Mouse (Mus musculus) limb, embryonic 13.5 days (tissue): Measurements from ENCODE around the gene Serpina3g. TPM values are rescaled to one million over a fixed set of nuclear protein-coding genes. Genes with fewer than 3 reads are reported as not detected.
A peak's percentile ranks its signal among the peaks of the same experiment; 100 is the strongest.

Experiments
- ATAC-seq: fragments of 200-750 bp; cut with Nextera tagmentation; 2 replicates; pipeline ENCODE4 v1.8.0; 2017; ENCODE audit warnings: low read depth, moderate number of reproducible peaks, moderate TSS enrichment; ENCODE audit not compliant: low FRiP score
- H3K27ac ChIP-seq: fragments of 300-500 bp; sonication (generic); 2 replicates; pipeline ENCODE4 v1.5.1; 2015; ENCODE audit warnings: inconsistent platforms, mild to moderate bottlenecking, moderate library complexity
- H3K27me3 ChIP-seq: fragments of 300-500 bp; sonication (generic); 2 replicates; pipeline ENCODE4 v1.6.1; 2015; ENCODE audit warnings: mild to moderate bottlenecking, inconsistent platforms
- H3K36me3 ChIP-seq: fragments of 300-500 bp; sonication (generic); 2 replicates; pipeline ENCODE4 v1.6.1; 2015; ENCODE audit warnings: inconsistent platforms, mild to moderate bottlenecking, moderate library complexity
- H3K4me1 ChIP-seq: fragments of 300-500 bp; sonication (generic); 2 replicates; pipeline ENCODE4 v1.6.1; 2015; ENCODE audit warnings: inconsistent platforms
- H3K4me2 ChIP-seq: fragments of 300-500 bp; sonication (generic); replicated peaks from 2 replicates; pipeline ENCODE4 v1.6.1; 2015; ENCODE audit warnings: inconsistent platforms, mild to moderate bottlenecking, moderate library complexity
- H3K4me3 ChIP-seq: fragments of 300-500 bp; sonication (generic); 2 replicates; pipeline ENCODE4 v1.5.1; 2015; ENCODE audit warnings: moderate library complexity, mild to moderate bottlenecking, inconsistent platforms
- H3K9ac ChIP-seq: fragments of 300-500 bp; sonication (generic); 2 replicates; pipeline ENCODE4 v1.6.1; 2015; ENCODE audit warnings: mild to moderate bottlenecking, inconsistent platforms
- H3K9me3 ChIP-seq: fragments of 300-500 bp; sonication (generic); 2 replicates; pipeline ENCODE4 v1.6.1; 2016; ENCODE audit warnings: inconsistent platforms
- WGBS: fragments of 180-500 bp; shearing (Covaris S2); methylation state at CpG from one replicate; pipeline ENCODE4 v1.1.7; 2015; 5-methylcytosine and 5-hydroxymethylcytosine counted together
- polyA plus RNA-seq: library from polyadenylated mRNA; unstranded; fragments of >200 nt; fragmentation: Nextera tagmentation; extraction: Ambion mirVana; gene quantifications from 2 replicates; pipeline ENCODE4 v1.2.1, GENCODE M21; 2015

Gene Serpina3g
- polyA plus RNA-seq, 1 experiment from 2014 or later, result 1.2 TPM

DNA sequence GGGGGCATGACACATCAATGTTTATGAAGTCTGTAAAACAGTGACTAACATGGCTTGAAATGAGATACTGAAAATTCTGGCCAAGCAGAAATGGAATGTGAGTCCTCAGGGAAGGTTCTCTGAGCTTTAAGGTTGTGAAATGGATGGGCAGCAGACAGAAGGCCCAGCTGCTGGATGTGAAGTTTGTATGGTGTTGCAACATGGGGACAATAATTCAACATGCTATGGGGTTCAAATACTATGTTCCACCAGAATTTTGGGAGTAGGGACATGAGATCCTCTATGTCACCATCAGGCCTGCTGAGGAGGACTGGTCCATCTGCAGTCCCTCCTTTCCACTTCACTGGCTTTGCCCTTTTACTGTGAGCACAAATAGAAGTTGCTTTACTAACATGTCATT, 7.3 kb downstream of the Serpina3g start:
- H3K27ac ChIP-seq, result no peak overlapping the region
- no peak overlapping the region for H3K4me2 ChIP-seq
- no peak for ATAC-seq
- H3K4me3 ChIP-seq, result no peak overlapping the region
- no peak overlapping the region for H3K9ac ChIP-seq
- no peaks in the 10 kb centered on the region for H3K36me3 ChIP-seq
- no peaks in the 10 kb centered on the region for H3K4me1 ChIP-seq
- no peaks in the 10 kb centered on the region for H3K27me3 ChIP-seq
- no peaks in the 10 kb centered on the region for H3K9me3 ChIP-seq

DNA sequence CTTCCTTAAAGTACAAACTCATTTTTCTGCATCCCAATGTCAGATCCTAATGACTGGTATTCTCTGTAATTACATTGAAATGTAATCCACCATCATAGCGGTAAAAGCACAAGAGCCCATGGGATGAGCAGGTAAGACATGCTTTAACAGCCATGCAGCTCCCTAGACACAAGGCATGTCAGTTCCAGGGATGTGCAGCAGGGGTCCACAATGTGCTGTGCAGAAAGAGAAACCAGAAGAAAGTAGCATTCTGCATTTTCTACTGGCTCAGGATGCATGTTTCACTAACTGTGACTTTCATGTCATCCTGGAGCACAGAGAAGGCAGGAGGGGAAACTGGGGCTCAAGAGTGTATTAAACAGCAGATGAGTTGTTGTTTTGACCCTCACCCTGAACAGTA, 9.0 kb downstream of the Serpina3g start:
- Histone ChIP-seq H3K27me3 (no peaks in the 10 kb centered on the region), H3K9me3 (no peaks in the 10 kb centered on the region), H3K27ac (no peak overlapping the region), H3K4me1 (no peaks in the 10 kb centered on the region), H3K4me3 (no peak overlapping the region), H3K4me2 (no peak overlapping the region), H3K36me3 (no peaks in the 10 kb centered on the region), H3K9ac (no peak overlapping the region)
- ATAC-seq, result no peak
- WGBS, result 73% methylated on average over 1 of the region's 1 CpGs

DNA sequence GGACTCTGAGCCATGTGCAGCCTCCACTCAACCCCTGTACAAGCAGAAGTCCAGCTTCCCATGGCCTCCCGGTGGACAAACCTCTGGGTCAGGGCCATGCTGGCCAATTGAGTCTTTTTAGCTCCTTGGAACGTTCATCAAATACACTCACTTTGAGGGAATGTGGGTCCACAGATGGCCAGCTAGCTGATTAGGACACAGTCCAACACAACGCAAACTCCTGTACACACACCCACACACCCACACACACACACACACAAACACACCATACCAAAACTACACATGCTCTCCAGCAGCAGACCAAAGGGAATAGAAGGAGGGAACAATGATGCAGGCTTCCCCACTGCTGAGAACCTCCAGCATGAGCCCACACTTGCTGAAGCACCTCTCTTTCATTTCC, 9.6 kb downstream of the Serpina3g start:
- Histone ChIP-seq H3K27ac (no peak overlapping the region), H3K4me2 (no peak overlapping the region), H3K36me3 (no peaks in the 10 kb centered on the region), H3K4me3 (no peak overlapping the region), H3K9me3 (no peaks in the 10 kb centered on the region), H3K9ac (no peak overlapping the region), H3K27me3 (no peaks in the 10 kb centered on the region), H3K4me1 (no peaks in the 10 kb centered on the region)
- WGBS, result 70% methylated on average over 3 of the region's 3 CpGs
- ATAC-seq, result no peak

DNA sequence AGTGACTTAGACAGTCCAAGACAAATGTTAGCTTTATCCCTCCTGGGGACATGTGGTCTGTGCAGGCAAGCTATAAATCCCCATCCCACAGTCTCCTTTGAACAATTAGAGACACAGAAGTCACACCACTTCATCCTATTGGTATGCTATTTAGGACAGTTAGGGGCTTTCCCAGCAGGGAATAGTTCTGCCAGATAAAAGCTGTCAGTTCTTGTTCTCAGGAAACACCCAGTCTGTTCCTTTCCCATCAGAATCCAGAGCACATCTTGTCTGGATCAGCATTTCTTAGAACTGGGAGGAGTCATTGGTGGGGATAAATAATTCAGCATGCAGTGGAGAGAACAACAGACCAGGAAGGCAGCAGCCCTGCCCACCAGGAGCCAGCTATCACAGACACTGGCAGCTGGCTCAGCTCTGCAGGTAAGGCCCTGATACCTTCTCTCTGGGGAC, 11.5 kb downstream of the Serpina3g start:
- Histone ChIP-seq H3K36me3 (no peaks in the 10 kb centered on the region), H3K4me3 (no peak overlapping the region), H3K4me2 (no peak overlapping the region), H3K9me3 (no peaks in the 10 kb centered on the region), H3K4me1 (no peaks in the 10 kb centered on the region), H3K27ac (no peak overlapping the region), H3K9ac (no peak overlapping the region), H3K27me3 (no peaks in the 10 kb centered on the region)
- ATAC-seq, result peak; percentile 52

DNA sequence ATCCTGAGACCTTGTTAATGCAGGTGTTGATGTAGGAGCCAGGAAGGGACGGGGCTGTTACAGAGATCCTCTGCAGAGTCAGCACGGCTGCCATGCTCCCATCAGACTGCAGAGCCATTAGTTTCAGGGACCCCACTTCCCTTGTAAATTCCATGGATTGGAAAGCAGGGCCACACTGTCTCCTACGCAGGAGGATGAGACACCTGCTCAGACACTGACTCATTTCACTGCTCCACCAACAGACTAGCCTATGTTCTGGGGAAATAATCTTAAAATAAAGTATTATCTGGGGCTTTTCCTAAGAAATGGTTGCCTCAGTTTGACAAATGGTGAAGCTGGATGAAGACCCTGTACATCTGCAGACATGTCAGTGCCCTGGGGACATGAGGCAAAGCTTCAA, 12.2 kb downstream of the Serpina3g start:
- H3K27me3 ChIP-seq, result no peaks in the 10 kb centered on the region
- no peaks in the 10 kb centered on the region for H3K36me3 ChIP-seq
- no peak overlapping the region for H3K4me3 ChIP-seq
- no peaks in the 10 kb centered on the region for H3K4me1 ChIP-seq
- no peak overlapping the region for H3K4me2 ChIP-seq
- ATAC-seq, result no peak
- H3K9me3 ChIP-seq, result no peaks in the 10 kb centered on the region
- no peak overlapping the region for H3K27ac ChIP-seq
- no peak overlapping the region for H3K9ac ChIP-seq
- WGBS, result 63% methylated on average over 3 of the region's 3 CpGs

DNA sequence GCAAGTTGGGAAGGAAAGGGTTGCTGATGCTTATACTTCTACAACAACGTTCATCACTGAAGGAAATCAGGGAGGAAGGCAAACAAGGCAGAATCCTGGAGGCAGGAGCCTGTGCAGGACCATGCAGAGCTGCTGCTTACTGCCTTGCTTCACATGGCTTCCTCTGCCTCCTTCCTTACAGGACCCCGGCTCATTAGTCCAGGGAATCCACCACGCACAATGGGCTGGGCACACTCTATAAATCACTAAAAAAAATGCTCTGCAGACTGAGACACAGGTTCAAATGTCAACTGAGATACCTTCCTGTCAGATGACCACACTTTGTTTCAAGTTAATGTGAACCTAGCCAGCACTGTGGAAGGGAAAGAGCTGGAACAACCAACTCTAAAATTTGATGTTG, 25.0 kb downstream of the Serpina3g start:
- 27% methylated on average over 3 of the region's 3 CpGs for WGBS
- H3K9ac ChIP-seq, result no peak overlapping the region
- ATAC-seq, result no peak

DNA sequence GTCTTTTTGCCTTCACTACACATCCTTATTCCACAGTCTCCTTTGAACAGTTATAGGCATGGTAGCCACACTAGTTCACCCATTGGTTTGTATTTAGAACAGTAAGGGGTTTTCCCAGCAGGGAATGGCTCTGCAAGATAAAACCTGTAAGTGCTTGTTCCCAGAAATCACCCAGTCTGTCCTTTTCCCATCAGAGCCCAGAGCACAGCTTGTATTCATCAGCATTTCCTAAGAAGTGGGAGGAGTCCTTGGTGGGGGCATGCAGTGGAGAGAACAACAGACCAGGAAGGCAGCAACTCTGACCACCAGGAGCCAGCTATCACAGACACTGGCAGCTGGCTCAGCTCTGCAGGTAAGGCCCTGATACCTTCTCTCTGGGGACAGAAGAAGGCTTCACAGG, 26.8 kb downstream of the Serpina3g start, which contains the start of gene Serpina3i:
Gene Serpina3i (plus strand): TSS at position 260 of the 400 bp plus-strand sequence.
- Histone ChIP-seq H3K4me1 (peaks cover 9% of the 10 kb centered on the region), H3K9ac (no peak within 1 kb of the TSS), H3K4me3 (no peak within 1 kb of the TSS), H3K9me3 (no peaks in the 10 kb centered on the region), H3K36me3 (no peaks in the 10 kb centered on the region), H3K4me2 (no peak within 1 kb of the TSS), H3K27ac (no peak within 1 kb of the TSS), H3K27me3 (no peaks in the 10 kb centered on the region)
- no peak; the same call in 1 of the 2 replicates for ATAC-seq

More for the DNA sequence above, 25.0 kb downstream of the Serpina3g start:
- Histone ChIP-seq H3K4me1 (peaks cover 9% of the 10 kb centered on the region), H3K27ac (no peak overlapping the region), H3K4me3 (no peak overlapping the region), H3K4me2 (no peak overlapping the region), H3K36me3 (no peaks in the 10 kb centered on the region), H3K27me3 (no peaks in the 10 kb centered on the region), H3K9me3 (no peaks in the 10 kb centered on the region)

DNA sequence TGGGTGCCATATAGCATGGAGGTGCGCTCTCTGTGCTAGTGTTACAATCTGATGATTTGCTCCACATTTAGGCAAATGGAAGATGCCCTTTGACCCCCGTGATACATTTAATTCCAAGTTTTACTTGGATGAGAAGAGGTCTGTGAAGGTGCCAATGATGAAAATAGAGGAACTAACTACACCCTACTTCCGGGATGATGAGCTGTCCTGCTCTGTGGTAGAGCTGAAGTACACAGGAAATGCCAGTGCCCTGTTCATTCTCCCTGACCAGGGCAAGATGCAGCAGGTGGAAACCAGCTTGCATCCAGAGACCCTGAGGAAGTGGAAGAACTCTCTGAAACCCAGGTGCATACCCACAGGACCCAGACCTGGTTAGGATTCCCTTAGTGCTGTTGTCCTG, 30.3 kb downstream of the Serpina3g start:
- no peak for ATAC-seq
- H3K9ac ChIP-seq, result no peak overlapping the region
- H3K4me1 ChIP-seq, result peaks cover 9% of the 10 kb centered on the region
- no peak overlapping the region for H3K4me2 ChIP-seq
- no peaks in the 10 kb centered on the region for H3K27me3 ChIP-seq
- H3K36me3 ChIP-seq, result no peaks in the 10 kb centered on the region
- 80% methylated on average over 3 of the region's 3 CpGs for WGBS
- no peak overlapping the region for H3K27ac ChIP-seq
- H3K4me3 ChIP-seq, result no peak overlapping the region
- no peaks in the 10 kb centered on the region for H3K9me3 ChIP-seq

DNA sequence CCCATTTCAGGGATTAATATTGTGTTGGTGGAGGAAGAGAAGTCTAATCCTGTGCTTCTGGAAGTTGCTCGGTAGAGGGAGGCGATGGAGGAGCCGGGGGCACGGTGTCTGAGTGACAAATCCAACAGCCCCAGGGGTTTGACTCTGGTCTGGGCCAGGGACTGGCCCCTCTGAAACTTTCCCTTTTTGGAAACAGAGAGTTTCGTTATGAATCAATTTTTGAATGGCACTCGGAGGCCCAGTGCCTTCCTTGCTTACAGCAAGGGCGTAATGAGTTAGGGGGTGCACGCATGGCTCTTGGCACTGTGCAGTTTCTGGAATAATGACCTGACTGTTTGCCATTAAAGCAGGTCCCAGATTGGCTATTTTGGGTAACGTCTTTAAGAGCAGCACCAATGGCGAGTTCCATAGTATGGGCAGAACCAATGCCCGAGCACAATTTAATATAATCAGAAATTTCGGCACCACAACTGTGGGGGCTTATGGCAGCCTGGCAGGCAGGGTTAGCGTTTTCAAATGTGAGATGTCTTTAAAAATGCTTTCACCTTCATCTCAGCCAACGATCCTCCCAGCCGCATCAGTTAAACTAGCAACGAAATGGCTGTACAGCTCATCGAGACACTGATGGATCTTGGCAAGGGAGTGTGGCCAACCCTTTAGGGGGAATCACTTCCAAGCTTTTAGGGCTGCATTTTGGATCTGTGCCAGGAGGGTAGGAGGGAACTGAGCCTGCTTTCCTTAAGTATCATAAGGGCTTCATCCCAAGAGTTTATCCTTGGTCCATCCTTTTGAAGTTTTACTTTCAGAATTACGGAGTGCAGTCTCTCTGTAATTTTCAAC, 42.4 kb downstream of the Serpina3g start:
- H3K4me2 ChIP-seq, result 0 out of 2 replicates have a peak overlapping the region, but pooled peaks have one; percentile 11
- 63% methylated on average over 18 of the region's 18 CpGs for WGBS
- ATAC-seq, result no peak
- H3K4me3 ChIP-seq, result no peak overlapping the region
- peaks cover 15% of the 10 kb centered on the region for H3K4me1 ChIP-seq
- H3K27ac ChIP-seq, result no peak overlapping the region
- no peaks in the 10 kb centered on the region for H3K36me3 ChIP-seq
- H3K27me3 ChIP-seq, result no peaks in the 10 kb centered on the region
- H3K9ac ChIP-seq, result no peak overlapping the region
- H3K9me3 ChIP-seq, result no peaks in the 10 kb centered on the region

DNA sequence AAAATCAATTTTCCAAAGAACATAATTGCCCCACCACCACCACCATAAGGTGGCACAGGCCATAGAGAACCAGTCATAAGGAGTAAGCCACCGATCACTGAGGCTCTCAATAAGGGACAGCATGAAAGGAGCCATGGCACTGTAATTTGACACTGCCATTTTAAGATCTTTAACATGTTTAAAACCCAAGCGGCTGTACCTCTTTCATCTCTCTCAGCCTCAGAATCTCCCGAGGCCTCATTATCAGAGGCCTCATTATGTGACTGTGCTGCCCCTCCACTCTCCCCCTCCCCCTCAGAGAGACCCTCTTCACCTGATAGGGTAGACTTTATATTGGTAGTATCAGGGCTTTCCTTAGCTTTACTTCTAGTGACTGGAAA, 43.0 kb downstream of the Serpina3g start:
- WGBS, result 3% methylated on average over 3 of the region's 3 CpGs
- Histone ChIP-seq H3K36me3 (no peaks in the 10 kb centered on the region), H3K9me3 (no peaks in the 10 kb centered on the region), H3K27ac (no peak overlapping the region), H3K4me1 (peaks cover 15% of the 10 kb centered on the region), H3K9ac (no peak overlapping the region), H3K27me3 (no peaks in the 10 kb centered on the region), H3K4me3 (no peak overlapping the region), H3K4me2 (0 out of 2 replicates have a peak overlapping the region, but pooled peaks have one; percentile 11)
- no peak for ATAC-seq

DNA sequence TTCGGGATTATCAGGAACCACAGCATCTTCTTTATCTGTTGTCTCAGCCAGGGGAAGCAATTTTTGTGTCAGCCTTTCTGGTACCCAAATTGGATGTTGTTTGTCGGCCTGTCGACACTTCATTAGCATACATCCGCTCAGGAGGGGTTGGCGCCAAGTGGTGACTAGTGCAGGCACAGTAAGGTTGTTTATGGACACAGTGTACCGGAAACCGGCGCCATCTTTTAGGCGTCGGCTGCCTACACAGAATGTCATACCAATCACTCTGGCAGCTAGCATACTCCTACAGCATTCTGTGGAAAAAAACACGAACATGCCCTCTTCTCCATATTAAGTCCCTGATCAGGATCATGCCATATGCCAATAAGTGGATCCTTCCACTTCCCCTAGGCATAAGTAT, 47.3 kb downstream of the Serpina3g start:
- no peak for ATAC-seq
- Histone ChIP-seq H3K9ac (no peak overlapping the region), H3K4me2 (no peak overlapping the region), H3K4me1 (peaks cover 9% of the 10 kb centered on the region), H3K9me3 (no peaks in the 10 kb centered on the region), H3K36me3 (no peaks in the 10 kb centered on the region), H3K27ac (no peak overlapping the region), H3K27me3 (no peaks in the 10 kb centered on the region), H3K4me3 (no peak overlapping the region)
- 88% methylated on average over 11 of the region's 11 CpGs for WGBS

DNA sequence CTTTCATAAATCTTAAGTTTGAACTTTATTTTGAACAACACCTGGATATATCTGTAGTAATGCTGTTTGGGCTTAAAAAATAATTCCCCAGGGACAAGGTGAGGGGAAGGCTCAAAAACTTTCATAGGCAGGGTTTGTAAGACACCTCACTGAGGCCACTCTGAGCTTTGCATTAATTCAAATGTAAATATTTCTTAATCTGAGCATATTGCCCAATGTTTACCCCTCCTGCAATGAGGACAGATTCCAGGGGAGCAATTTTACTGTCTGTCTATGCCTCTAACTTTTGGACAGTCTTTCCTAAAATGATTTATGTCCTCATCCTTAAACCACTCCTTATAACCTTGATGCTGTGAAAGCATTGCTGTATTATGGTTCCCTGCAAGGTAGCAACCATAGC, 52.3 kb downstream of the Serpina3g start:
- no peaks in the 10 kb centered on the region for H3K4me1 ChIP-seq
- H3K27ac ChIP-seq, result no peak overlapping the region
- ATAC-seq, result no peak
- H3K27me3 ChIP-seq, result no peaks in the 10 kb centered on the region
- no peaks in the 10 kb centered on the region for H3K36me3 ChIP-seq
- H3K9me3 ChIP-seq, result no peaks in the 10 kb centered on the region
- H3K4me3 ChIP-seq, result no peak overlapping the region
- H3K4me2 ChIP-seq, result no peak overlapping the region
- no peak overlapping the region for H3K9ac ChIP-seq

DNA sequence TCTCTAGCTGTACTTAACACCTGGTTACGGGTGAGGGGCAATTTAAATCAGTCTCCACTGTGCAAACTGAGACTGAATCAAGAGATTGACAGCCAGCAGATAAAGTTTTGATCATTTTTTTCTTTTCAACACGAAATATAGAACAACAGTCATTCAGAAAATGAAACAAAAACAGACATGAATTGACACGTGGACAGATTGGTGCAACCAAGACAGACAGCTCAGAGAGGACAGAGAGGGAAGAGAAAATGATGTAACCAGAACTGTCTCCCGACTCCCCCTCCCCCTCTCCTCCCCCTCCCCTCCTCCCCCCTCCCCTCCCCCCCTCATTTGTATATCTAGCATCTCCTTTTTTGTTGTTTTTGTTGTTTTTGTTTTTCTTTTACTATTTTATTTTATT, 53.8 kb downstream of the Serpina3g start:
- H3K4me3 ChIP-seq, result no peak overlapping the region
- ATAC-seq, result no peak
- no peak overlapping the region for H3K9ac ChIP-seq
- 45% methylated on average over 4 of the region's 4 CpGs for WGBS
- H3K4me2 ChIP-seq, result no peak overlapping the region
- H3K27ac ChIP-seq, result no peak overlapping the region
- H3K9me3 ChIP-seq, result no peaks in the 10 kb centered on the region
- no peaks in the 10 kb centered on the region for H3K4me1 ChIP-seq
- no peaks in the 10 kb centered on the region for H3K27me3 ChIP-seq
- H3K36me3 ChIP-seq, result no peaks in the 10 kb centered on the region
